In the genomic region with DNA sequence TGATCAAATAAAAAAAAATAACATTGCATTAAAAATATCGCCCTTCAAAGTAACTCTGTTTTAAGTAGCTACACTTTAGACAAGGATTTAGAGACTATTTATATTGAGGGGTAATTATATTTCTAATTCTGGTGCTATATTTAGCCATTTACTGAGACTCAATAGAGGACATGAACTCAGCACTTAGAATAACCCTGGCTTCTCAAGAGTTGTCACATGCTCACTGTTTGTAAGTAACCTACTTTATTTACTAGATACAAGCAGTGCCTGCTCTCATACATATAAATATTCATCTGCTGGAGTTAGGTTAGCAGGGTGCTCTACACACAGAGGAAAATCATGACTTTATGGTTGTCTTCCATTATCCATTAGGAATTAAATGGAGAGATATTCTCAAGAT, we compare ENCODE assay signal across 11 mouse cellular contexts.
"Had no signal": no experiment of that assay in that cellular context is flagged by ENCODE, and none has a peak within 500 bp of the region (broad histone marks: within the 10 kb centered on the region; RNA-seq: fewer than 3 reads in every experiment).

No protein-coding gene starts in this region.

- H3K27ac ChIP-seq: limb, embryonic 13.5 days; liver, embryonic 14.5 days; midbrain, embryonic 13.5 days; neural tube, embryonic 15.5 days; stomach, postnatal 0 days had no signal

- DNase-seq: kidney, postnatal 10 days; left cerebral cortex, postnatal 4 days; lung, adult 18-20 months; right cerebral cortex, adult 18-20 months; right cerebral cortex, postnatal 25 days; thymus, postnatal 4 days had no signal

- H3K9ac ChIP-seq: limb, embryonic 13.5 days; liver, embryonic 14.5 days; midbrain, embryonic 13.5 days; neural tube, embryonic 15.5 days had no signal

- ATAC-seq: midbrain, embryonic 13.5 days had no signal

- H3K4me1 ChIP-seq: limb, embryonic 13.5 days; midbrain, embryonic 13.5 days; neural tube, embryonic 15.5 days had no signal

- H3K4me3 ChIP-seq: limb, embryonic 13.5 days; midbrain, embryonic 13.5 days; neural tube, embryonic 15.5 days had no signal

- H3K27me3 ChIP-seq: limb, embryonic 13.5 days; midbrain, embryonic 13.5 days; neural tube, embryonic 15.5 days had no signal

- H3K4me2 ChIP-seq: limb, embryonic 13.5 days; midbrain, embryonic 13.5 days; neural tube, embryonic 15.5 days had no signal

- H3K9me3 ChIP-seq: limb, embryonic 13.5 days; midbrain, embryonic 13.5 days; neural tube, embryonic 15.5 days had no signal

- H3K36me3 ChIP-seq: limb, embryonic 13.5 days; midbrain, embryonic 13.5 days; neural tube, embryonic 15.5 days had no signal
